In genomic region chrX:152327689-152328052, GRCm38 (mm10) we compare ENCODE assay signal across 8 mouse cellular contexts. TPM values are rescaled to one million over a fixed set of nuclear protein-coding genes. Genes with fewer than 3 reads are reported as not detected.
DNase-seq lines count a peak whose midpoint lies in the region; ATAC-seq and TF ChIP-seq lines count a peak whose summit lies in the region.

No protein-coding gene starts in this region.

- DNase-seq in kidney, postnatal 0 days (ENCODE audit: low spot score) = no peak
- DNase-seq in kidney, adult 11 months = no peak
- DNase-seq in intestine, embryonic 14.5 days (ENCODE audit: low spot score) = no peak
- no peak for DNase-seq in left cerebral cortex, adult 11 months (ENCODE audit: low spot score)
- DNase-seq in right cerebral cortex, postnatal 25 days = no peak
- no peak for DNase-seq in urinary bladder, adult 18-20 months (ENCODE audit: low spot score in 2 of 2)

- 0 out of 2 replicates have a peak overlapping the region, but pooled peaks have one; percentile 44 for H3K9ac ChIP-seq in kidney, postnatal 0 days (ENCODE audit: low read depth, low read length)
- H3K9ac ChIP-seq in embryonic facial prominence, embryonic 12.5 days = no peak overlapping the region
- peak overlapping the region; percentile 22; the same call in 1 of the 2 replicates for H3K9ac ChIP-seq in intestine, embryonic 14.5 days (ENCODE audit: low read length)
- H3K9ac ChIP-seq in midbrain, embryonic 16.5 days (ENCODE audit: low read depth, low read length) = no peak overlapping the region

- no peaks in the 10 kb centered on the region for H3K36me3 ChIP-seq in kidney, postnatal 0 days (ENCODE audit: insufficient read depth, low read length)
- no peaks in the 10 kb centered on the region for H3K36me3 ChIP-seq in embryonic facial prominence, embryonic 12.5 days
- no peaks in the 10 kb centered on the region for H3K36me3 ChIP-seq in intestine, embryonic 14.5 days (ENCODE audit: control insufficient read depth, insufficient read depth, low read length)
- no peaks in the 10 kb centered on the region for H3K36me3 ChIP-seq in midbrain, embryonic 16.5 days (ENCODE audit: control insufficient read depth, insufficient read depth, low read length)

- ATAC-seq in kidney, postnatal 0 days (replicated peaks; ENCODE audit: low FRiP score, low read depth) = 0 out of 2 replicates have a peak, but pooled peaks have one; percentile 16
- no peak for ATAC-seq in embryonic facial prominence, embryonic 12.5 days (ENCODE audit: insufficient number of reproducible peaks, insufficient read depth, low FRiP score, low TSS enrichment)
- 0 out of 2 replicates have a peak, but pooled peaks have one; percentile 33 for ATAC-seq in intestine, embryonic 14.5 days (replicated peaks; ENCODE audit: low FRiP score, low TSS enrichment, low read depth)
- peak; percentile 22 for ATAC-seq in midbrain, embryonic 16.5 days

- H3K9me3 ChIP-seq in kidney, postnatal 0 days (replicated peaks; ENCODE audit: low read length) = no peaks in the 10 kb centered on the region
- H3K9me3 ChIP-seq in embryonic facial prominence, embryonic 12.5 days = no peaks in the 10 kb centered on the region
- no peaks in the 10 kb centered on the region for H3K9me3 ChIP-seq in intestine, embryonic 14.5 days (ENCODE audit: control insufficient read depth, low read length)
- H3K9me3 ChIP-seq in midbrain, embryonic 16.5 days (replicated peaks; ENCODE audit: control insufficient read depth, low read length, poor library complexity, severe bottlenecking) = no peaks in the 10 kb centered on the region

- peak overlapping the region; percentile 50 for H3K4me3 ChIP-seq in kidney, postnatal 0 days (replicated peaks; ENCODE audit: low read depth, low read length)
- peak overlapping the region; percentile 50 for H3K4me3 ChIP-seq in embryonic facial prominence, embryonic 12.5 days
- peak overlapping the region; percentile 51 for H3K4me3 ChIP-seq in intestine, embryonic 14.5 days (ENCODE audit: low read depth, low read length)
- H3K4me3 ChIP-seq in midbrain, embryonic 16.5 days (ENCODE audit: low read depth, low read length) = peak overlapping the region; percentile 53

- H3K4me2 ChIP-seq in kidney, postnatal 0 days (ENCODE audit: low read length) = peak overlapping the region; percentile 62
- peak overlapping the region; percentile 41 for H3K4me2 ChIP-seq in embryonic facial prominence, embryonic 12.5 days (replicated peaks)
- H3K4me2 ChIP-seq in intestine, embryonic 14.5 days (ENCODE audit: low read length) = peak overlapping the region; percentile 50
- H3K4me2 ChIP-seq in midbrain, embryonic 16.5 days (ENCODE audit: low read length) = peak overlapping the region; percentile 53

- WGBS in kidney, postnatal 0 days = 25% methylated on average over 8 of the region's 8 CpGs
- WGBS in embryonic facial prominence, embryonic 12.5 days = 24% methylated on average over 8 of the region's 8 CpGs
- WGBS in intestine, embryonic 14.5 days = 19% methylated on average over 8 of the region's 8 CpGs
- 18% methylated on average over 8 of the region's 8 CpGs for WGBS in midbrain, embryonic 16.5 days

- no peaks in the 10 kb centered on the region for H3K27me3 ChIP-seq in kidney, postnatal 0 days (ENCODE audit: insufficient read depth, low read length)
- peaks cover 13% of the 10 kb centered on the region for H3K27me3 ChIP-seq in embryonic facial prominence, embryonic 12.5 days
- 0 out of 2 replicates have a peak, but pooled peaks cover 4% of the 10 kb centered on the region for H3K27me3 ChIP-seq in intestine, embryonic 14.5 days (replicated peaks; ENCODE audit: control insufficient read depth, insufficient read depth, low read length)
- peaks cover 24% of the 10 kb centered on the region for H3K27me3 ChIP-seq in midbrain, embryonic 16.5 days (ENCODE audit: control insufficient read depth, insufficient read depth, low read depth, low read length)

- H3K4me1 ChIP-seq in kidney, postnatal 0 days (replicated peaks; ENCODE audit: insufficient read depth, low read length) = no peaks in the 10 kb centered on the region
- H3K4me1 ChIP-seq in embryonic facial prominence, embryonic 12.5 days = peaks cover 3% of the 10 kb centered on the region; the same call in 1 of the 2 replicates
- 0 out of 2 replicates have a peak, but pooled peaks cover 2% of the 10 kb centered on the region for H3K4me1 ChIP-seq in intestine, embryonic 14.5 days (replicated peaks; ENCODE audit: control insufficient read depth, insufficient read depth, low read length)
- peaks cover 8% of the 10 kb centered on the region for H3K4me1 ChIP-seq in midbrain, embryonic 16.5 days (ENCODE audit: control insufficient read depth, insufficient read depth, low read length)

- TF ChIP-seq CTCF in kidney, postnatal 0 days (IDR thresholded peaks at IDR 0.05; ENCODE audit: low read depth) = no peak

- no peak overlapping the region; the same call in 1 of the 2 replicates for H3K27ac ChIP-seq in kidney, postnatal 0 days
- peak overlapping the region; percentile 30; the same call in 1 of the 2 replicates for H3K27ac ChIP-seq in embryonic facial prominence, embryonic 12.5 days
- peak overlapping the region; percentile 16; the same call in 1 of the 2 replicates for H3K27ac ChIP-seq in intestine, embryonic 14.5 days (ENCODE audit: low read depth)
- peak overlapping the region; percentile 28 for H3K27ac ChIP-seq in midbrain, embryonic 16.5 days (ENCODE audit: low read length)

RNA-seq across cellular contexts. Expression of gene Kantr, which starts 0.4 kb away (rescaled TPM):
- 10.3 and 10.4 TPM in 2 replicates for polyA plus RNA-seq in kidney, postnatal 0 days (2015; fragmentation: Nextera tagmentation; extraction: Ambion mirVana)
- polyA plus RNA-seq in embryonic facial prominence, embryonic 12.5 days (2016; fragmentation: Nextera tagmentation; extraction: Ambion mirVana) = 21.1 and 25.3 TPM in 2 replicates
- 14.9 and 18.5 TPM in 2 replicates for polyA plus RNA-seq in intestine, embryonic 14.5 days (2014; fragmentation: Nextera tagmentation; extraction: Ambion mirVana)
- 44.1 TPM in 2 replicates for polyA plus RNA-seq in midbrain, embryonic 16.5 days (2015; fragmentation: Nextera tagmentation; extraction: Ambion mirVana)

RNA-seq across cellular contexts. Expression of gene Tspyl2, which starts 14.6 kb away (rescaled TPM):
- polyA plus RNA-seq in kidney, postnatal 0 days (2015; fragmentation: Nextera tagmentation; extraction: Ambion mirVana) = 16.1 and 18.5 TPM in 2 replicates
- polyA plus RNA-seq in embryonic facial prominence, embryonic 12.5 days (2016; fragmentation: Nextera tagmentation; extraction: Ambion mirVana) = 42.4 and 46.0 TPM in 2 replicates
- 23.4 and 23.5 TPM in 2 replicates for polyA plus RNA-seq in intestine, embryonic 14.5 days (2014; fragmentation: Nextera tagmentation; extraction: Ambion mirVana)
- polyA plus RNA-seq in midbrain, embryonic 16.5 days (2015; fragmentation: Nextera tagmentation; extraction: Ambion mirVana) = 60.5 and 64.1 TPM in 2 replicates

RNA-seq across cellular contexts. Expression of gene Gpr173, which starts 40.8 kb away (rescaled TPM):
- 2.1 and 2.8 TPM in 2 replicates for polyA plus RNA-seq in kidney, postnatal 0 days (2015; fragmentation: Nextera tagmentation; extraction: Ambion mirVana)
- 5.3 and 5.9 TPM in 2 replicates for polyA plus RNA-seq in embryonic facial prominence, embryonic 12.5 days (2016; fragmentation: Nextera tagmentation; extraction: Ambion mirVana)
- polyA plus RNA-seq in intestine, embryonic 14.5 days (2014; fragmentation: Nextera tagmentation; extraction: Ambion mirVana) = 3.9 and 4.2 TPM in 2 replicates
- 11.1 and 12.3 TPM in 2 replicates for polyA plus RNA-seq in midbrain, embryonic 16.5 days (2015; fragmentation: Nextera tagmentation; extraction: Ambion mirVana)

Comparison
In these comparisons a context has a peak if more than half of its experiments do, and no peak if none do; other contexts are left out.
1. H3K9ac ChIP-seq: peak in kidney, postnatal 0 days (single experiment) and intestine, embryonic 14.5 days (single experiment); none in embryonic facial prominence, embryonic 12.5 days (single experiment) and midbrain, embryonic 16.5 days (single experiment).
2. Peak in every context shown above with its lines, with median percentiles within 50 percentile points of each other: H3K4me2 ChIP-seq and H3K4me3 ChIP-seq.